Mouse (Mus musculus): Measurements from ENCODE around the gene Olfr1359. TPM values are rescaled to one million over a fixed set of nuclear protein-coding genes. Genes with fewer than 3 reads are reported as not detected.
"Not testable (repeated sequence)": the region's sequence is repeated elsewhere in the genome, so short reads cannot be mapped to it uniquely, and the experiment has no call there.

Olfr1359 gene
- polyA plus RNA-seq, 1 experiment from 2014 or later: not detected

DNA sequence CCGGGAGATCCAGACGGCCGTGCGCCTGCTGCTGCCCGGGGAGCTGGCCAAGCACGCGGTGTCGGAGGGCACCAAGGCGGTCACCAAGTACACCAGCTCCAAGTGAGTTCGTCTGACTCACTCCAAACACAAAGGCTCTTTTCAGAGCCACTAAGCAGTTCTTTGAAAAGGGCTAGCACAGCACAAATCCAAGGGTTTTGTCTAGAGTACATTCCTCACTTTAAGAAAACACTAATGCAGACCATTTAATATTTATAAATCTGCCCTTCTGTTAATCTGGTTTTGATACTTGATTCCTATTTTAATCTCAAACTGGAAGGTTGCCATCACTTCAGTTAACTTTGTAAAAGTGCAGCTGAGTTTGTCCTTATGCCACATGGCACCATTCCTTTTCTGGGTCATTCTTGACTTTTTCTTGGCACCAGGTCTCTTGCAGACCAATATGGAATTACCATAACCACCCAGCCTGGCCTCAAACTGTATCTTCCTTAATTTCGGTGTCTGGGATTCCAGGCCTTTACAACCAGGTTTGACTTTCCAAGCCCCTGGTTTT is 24.5 kb downstream of the Olfr1359 start:
- Histone ChIP-seq H3K4me1 (replicated peaks; ENCODE audit: control insufficient read depth, insufficient read depth, low read length) (peaks cover 26% of the 10 kb centered on the region), H3K9me3 (ENCODE audit: control insufficient read depth, low read length) (no peaks in the 10 kb centered on the region), H3K4me3 (ENCODE audit: low read depth, low read length) (peak overlapping the region; percentile 33), H3K27me3 (replicated peaks; ENCODE audit: control insufficient read depth, insufficient read depth, low read length) (no peaks in the 10 kb centered on the region), H3K9ac (ENCODE audit: low read length) (peak overlapping the region; percentile 64), H3K36me3 (ENCODE audit: control insufficient read depth, insufficient read depth, low read length) (no peaks in the 10 kb centered on the region), H3K27ac (ENCODE audit: low read depth) (peak overlapping the region; percentile 93), H3K4me2 (ENCODE audit: low read length) (peak overlapping the region; percentile 74)
- 7% methylated on average over 6 of the region's 11 CpGs for WGBS
- DNase-seq (ENCODE audit: low spot score): no peak
- 0 out of 2 replicates have a peak, but pooled peaks have one; percentile 9 for ATAC-seq (replicated peaks; ENCODE audit: low FRiP score, low TSS enrichment, low read depth)

DNA sequence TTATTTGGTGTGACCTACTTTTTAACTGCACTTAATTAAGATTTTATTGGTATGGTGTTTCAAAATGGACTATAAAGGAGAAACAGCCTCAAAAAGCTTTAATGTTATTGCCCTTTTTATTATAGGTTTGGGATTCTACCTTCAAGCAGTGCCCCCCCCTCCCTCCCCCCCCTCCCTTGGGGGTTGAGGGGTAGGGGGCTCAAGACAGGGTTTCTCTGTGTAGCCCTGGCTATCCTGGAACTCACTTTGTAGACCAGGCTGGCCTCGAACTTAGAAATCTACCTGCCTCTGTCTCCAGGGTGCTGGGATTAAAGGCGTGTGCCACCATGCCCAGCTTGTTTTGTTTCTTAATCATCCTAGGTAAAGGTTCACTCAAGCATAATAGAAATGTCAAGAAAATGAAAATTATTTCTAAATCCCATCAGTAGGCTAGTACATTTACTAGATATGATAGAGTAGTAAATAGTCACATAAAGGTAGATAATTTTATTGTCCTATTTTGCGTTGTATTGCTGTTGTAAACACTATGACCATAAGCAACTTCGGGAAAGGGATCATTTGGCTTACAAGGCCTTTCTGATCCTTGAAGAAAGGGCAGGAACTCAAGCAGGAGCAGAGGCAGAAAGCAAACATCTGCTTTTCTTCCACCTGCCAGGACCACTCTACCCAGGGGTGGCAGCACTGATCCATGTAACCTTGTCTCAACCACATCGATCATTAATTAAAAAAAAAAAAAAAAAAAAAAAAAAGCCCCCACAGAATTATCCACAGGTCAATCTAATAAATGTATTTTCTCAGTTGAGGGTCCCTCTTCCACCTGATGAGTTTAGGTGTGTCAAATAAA is 25.3 kb downstream of the Olfr1359 start:
- 34% methylated on average over 5 of the region's 5 CpGs for WGBS
- Histone ChIP-seq H3K27ac (ENCODE audit: low read depth) (peak overlapping the region; percentile 93; the same call in 1 of the 2 replicates), H3K36me3 (ENCODE audit: control insufficient read depth, insufficient read depth, low read length) (no peaks in the 10 kb centered on the region), H3K9ac (ENCODE audit: low read length) (peak overlapping the region; percentile 64; the same call in 1 of the 2 replicates), H3K9me3 (ENCODE audit: control insufficient read depth, low read length) (no peaks in the 10 kb centered on the region), H3K4me3 (ENCODE audit: low read depth, low read length) (no peak overlapping the region; the same call in 1 of the 2 replicates), H3K27me3 (replicated peaks; ENCODE audit: control insufficient read depth, insufficient read depth, low read length) (no peaks in the 10 kb centered on the region), H3K4me1 (replicated peaks; ENCODE audit: control insufficient read depth, insufficient read depth, low read length) (peaks cover 23% of the 10 kb centered on the region), H3K4me2 (ENCODE audit: low read length) (peak overlapping the region; percentile 74)
- DNase-seq (ENCODE audit: low spot score) (no peak), ATAC-seq (replicated peaks; ENCODE audit: low FRiP score, low TSS enrichment, low read depth) (no peak)

GRCm38 (mm10) chr13:21727948-21728572 is 30.1 kb downstream of the Olfr1359 start:
- H3K36me3 ChIP-seq (ENCODE audit: control insufficient read depth, insufficient read depth, low read length): no peaks in the 10 kb centered on the region
- H3K4me3 ChIP-seq (ENCODE audit: low read depth, low read length): no peak overlapping the region
- no peak overlapping the region for H3K27ac ChIP-seq (ENCODE audit: low read depth)
- no peaks in the 10 kb centered on the region for H3K4me1 ChIP-seq (replicated peaks; ENCODE audit: control insufficient read depth, insufficient read depth, low read length)
- ATAC-seq (replicated peaks; ENCODE audit: low FRiP score, low TSS enrichment, low read depth) (no peak; the same call in 1 of the 2 replicates), DNase-seq (ENCODE audit: low spot score) (no peak)
- H3K27me3 ChIP-seq (replicated peaks; ENCODE audit: control insufficient read depth, insufficient read depth, low read length): no peaks in the 10 kb centered on the region
- WGBS: 22% methylated on average over 10 of the region's 11 CpGs
- H3K4me2 ChIP-seq (ENCODE audit: low read length): no peak overlapping the region
- no peak overlapping the region for H3K9ac ChIP-seq (ENCODE audit: low read length)
- H3K9me3 ChIP-seq (ENCODE audit: control insufficient read depth, low read length): no peaks in the 10 kb centered on the region

GRCm38 (mm10) chr13:21729544-21729943 is 31.6 kb downstream of the Olfr1359 start:
- 48% methylated on average over 1 of the region's 1 CpGs for WGBS
- H3K4me3 ChIP-seq (ENCODE audit: low read depth, low read length): no peak overlapping the region
- ATAC-seq (replicated peaks; ENCODE audit: low FRiP score, low TSS enrichment, low read depth): no peak

GRCm38 (mm10) chr13:21733466-21733865 is 35.6 kb downstream of the Olfr1359 start:
- Histone ChIP-seq H3K9me3 (ENCODE audit: control insufficient read depth, low read length) (no peaks in the 10 kb centered on the region), H3K27me3 (replicated peaks; ENCODE audit: control insufficient read depth, insufficient read depth, low read length) (no peaks in the 10 kb centered on the region), H3K36me3 (ENCODE audit: control insufficient read depth, insufficient read depth, low read length) (no peaks in the 10 kb centered on the region), H3K4me2 (ENCODE audit: low read length) (no peak overlapping the region), H3K4me3 (ENCODE audit: low read depth, low read length) (no peak overlapping the region), H3K9ac (ENCODE audit: low read length) (no peak overlapping the region), H3K4me1 (replicated peaks; ENCODE audit: control insufficient read depth, insufficient read depth, low read length) (0 out of 2 replicates have a peak, but pooled peaks cover 11% of the 10 kb centered on the region), H3K27ac (ENCODE audit: low read depth) (peak overlapping the region; percentile 97)
- DNase-seq (ENCODE audit: low spot score): no peak
- WGBS: 82% methylated on average over 5 of the region's 5 CpGs
- ATAC-seq (replicated peaks; ENCODE audit: low FRiP score, low TSS enrichment, low read depth): no peak; the same call in 1 of the 2 replicates

More at GRCm38 (mm10) chr13:21729544-21729943, 31.6 kb downstream of the Olfr1359 start:
- no peaks in the 10 kb centered on the region for H3K9me3 ChIP-seq (ENCODE audit: control insufficient read depth, low read length)
- no peak for DNase-seq (ENCODE audit: low spot score)
- H3K27ac ChIP-seq (ENCODE audit: low read depth): no peak overlapping the region
- H3K27me3 ChIP-seq (replicated peaks; ENCODE audit: control insufficient read depth, insufficient read depth, low read length): no peaks in the 10 kb centered on the region
- no peaks in the 10 kb centered on the region for H3K36me3 ChIP-seq (ENCODE audit: control insufficient read depth, insufficient read depth, low read length)
- H3K4me1 ChIP-seq (replicated peaks; ENCODE audit: control insufficient read depth, insufficient read depth, low read length): 0 out of 2 replicates have a peak, but pooled peaks cover 2% of the 10 kb centered on the region
- no peak overlapping the region for H3K4me2 ChIP-seq (ENCODE audit: low read length)
- H3K9ac ChIP-seq (ENCODE audit: low read length): no peak overlapping the region

DNA sequence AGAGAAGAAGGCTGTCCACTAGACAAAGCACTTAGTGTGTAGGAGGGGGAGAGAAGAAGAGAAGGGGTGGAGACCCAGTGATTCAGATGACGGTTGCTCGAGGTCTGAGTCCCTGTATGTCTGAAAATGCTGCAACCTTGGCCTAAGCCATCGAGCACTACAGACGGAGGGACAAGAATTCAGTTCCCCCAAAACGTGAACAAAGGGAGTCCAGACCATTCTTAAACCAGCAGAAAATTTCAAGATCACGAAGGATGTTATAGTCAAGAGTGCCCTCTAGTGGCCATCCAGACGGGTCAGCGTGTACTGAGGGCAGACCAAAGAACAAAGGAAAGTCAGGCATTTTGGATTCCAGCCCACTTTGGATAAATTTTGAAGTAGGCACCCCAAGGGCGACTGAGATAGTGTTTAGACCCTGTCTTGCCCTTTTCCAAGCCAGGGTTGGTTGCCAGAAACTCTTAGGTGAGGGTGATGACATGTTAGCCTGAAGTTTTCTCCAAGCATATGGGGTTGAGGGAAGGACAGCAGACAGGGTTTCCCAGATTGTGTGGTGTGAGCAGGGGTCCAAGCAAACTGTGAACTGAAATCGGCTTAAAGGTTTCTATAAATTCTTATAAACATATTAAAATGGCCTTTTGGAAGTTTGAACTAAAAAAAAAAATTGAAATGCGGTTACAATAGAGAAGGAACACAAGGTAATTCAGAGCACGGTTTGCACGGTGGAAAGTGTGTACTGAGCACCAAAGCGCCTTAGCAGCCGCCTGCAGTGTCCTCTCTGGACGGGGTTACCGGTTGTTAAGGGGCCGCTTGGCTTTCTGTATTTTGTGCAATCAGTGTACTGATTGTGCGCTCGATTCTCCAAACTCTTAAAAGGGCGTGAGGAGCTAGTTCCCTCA is 36.3 kb downstream of the Olfr1359 start:
- peak; percentile 83 for ATAC-seq (replicated peaks; ENCODE audit: low FRiP score, low TSS enrichment, low read depth)
- DNase-seq (ENCODE audit: low spot score): peak; percentile 91
- Histone ChIP-seq H3K27ac (ENCODE audit: low read depth) (peak overlapping the region; percentile 97), H3K36me3 (ENCODE audit: control insufficient read depth, insufficient read depth, low read length) (no peaks in the 10 kb centered on the region), H3K27me3 (replicated peaks; ENCODE audit: control insufficient read depth, insufficient read depth, low read length) (no peaks in the 10 kb centered on the region), H3K4me3 (ENCODE audit: low read depth, low read length) (peak overlapping the region; percentile 55), H3K9ac (ENCODE audit: low read length) (peak overlapping the region; percentile 79), H3K9me3 (ENCODE audit: control insufficient read depth, low read length) (no peaks in the 10 kb centered on the region), H3K4me1 (replicated peaks; ENCODE audit: control insufficient read depth, insufficient read depth, low read length) (peaks cover 11% of the 10 kb centered on the region; the same call in 1 of the 2 replicates), H3K4me2 (ENCODE audit: low read length) (peak overlapping the region; percentile 70)
- under 1% methylated on average over 21 of the region's 21 CpGs for WGBS

GRCm38 (mm10) chr13:21734906-21735767 is 37.2 kb downstream of the Olfr1359 start, which contains the start of gene Hist1h4j:
Gene Hist1h4j, plus strand, starts transcription at chr13:21735064.
- H3K27me3 ChIP-seq (replicated peaks; ENCODE audit: control insufficient read depth, insufficient read depth, low read length); H3K36me3 ChIP-seq (ENCODE audit: control insufficient read depth, insufficient read depth, low read length); H3K9me3 ChIP-seq (ENCODE audit: control insufficient read depth, low read length): not testable (repeated sequence)
- Histone ChIP-seq H3K4me1 (replicated peaks; ENCODE audit: control insufficient read depth, insufficient read depth, low read length) (peaks cover 14% of the 10 kb centered on the region; the same call in 1 of the 2 replicates), H3K9ac (ENCODE audit: low read length) (peak within 1 kb of the TSS; percentile 79), H3K4me2 (ENCODE audit: low read length) (peak within 1 kb of the TSS; percentile 70), H3K27ac (ENCODE audit: low read depth) (peak within 1 kb of the TSS; percentile 97), H3K4me3 (ENCODE audit: low read depth, low read length) (peak within 1 kb of the TSS; percentile 55)
- 1% methylated on average over 44 of the region's 56 CpGs for WGBS
- ATAC-seq (replicated peaks; ENCODE audit: low FRiP score, low TSS enrichment, low read depth) (peak; percentile 91), DNase-seq (ENCODE audit: low spot score) (peak; percentile 100)

Measured in intestine, embryonic 14.5 days (tissue).